Mouse (Mus musculus) CH12.LX (cell line): ENCODE results near the gene Cfap61. TPM values are rescaled to one million over a fixed set of nuclear protein-coding genes. Genes with fewer than 3 reads are reported as not detected.

Experiments used
- DNase-seq: peaks from one replicate; pipeline ENCODE4 v3.0.0-alpha.2; 2013; ENCODE audit errors: extremely low read depth
- H3K27ac ChIP-seq: 2 replicates; pipeline ENCODE4 v1.5.1; 2012; ENCODE audit warnings: low read depth, mild to moderate bottlenecking, control low read depth, moderate library complexity; ENCODE audit not compliant: insufficient read depth
- H3K27me3 ChIP-seq: replicated peaks from 2 replicates; pipeline ENCODE3; 2012; ENCODE audit warnings: inconsistent platforms
- H3K36me3 ChIP-seq, 2 experiments: replicated peaks in 1 of 2; 2 replicates each; pipeline versions ENCODE3 to v1.6.1; 2012; ENCODE audit warnings: inconsistent platforms in 1 of 2, low read length in 1 of 2, mild to moderate bottlenecking in 1 of 2, mixed read lengths in 1 of 2, moderate library complexity in 1 of 2; ENCODE audit not compliant: control insufficient read depth in 1 of 2, insufficient read depth in 1 of 2
- H3K4me1 ChIP-seq, 2 experiments: 2 replicates each; pipeline ENCODE4 v1.6.1; 2012; ENCODE audit warnings: inconsistent platforms in 1 of 2, moderate library complexity in 1 of 2; ENCODE audit not compliant: insufficient read depth in 2 of 2, control insufficient read depth in 1 of 2
- H3K4me2 ChIP-seq: 2 replicates; pipeline ENCODE4 v1.6.1; 2012; ENCODE audit warnings: low read depth, mild to moderate bottlenecking, control low read depth; ENCODE audit not compliant: poor library complexity, insufficient read depth, severe bottlenecking
- H3K4me3 ChIP-seq, 3 experiments: fragments of 150-350 bp in 1 of 3; sonication (generic) in 1 of 3; replicated peaks in 1 of 3; 2 replicates each; pipeline versions ENCODE3 to v1.5.1; 2011 to 2012; ENCODE audit warnings: low read depth in 2 of 3, low read length in 2 of 3, mild to moderate bottlenecking in 2 of 3, moderate library complexity in 2 of 3, control low read depth in 1 of 3, improper control_type of control experiment in 1 of 3, inconsistent platforms in 1 of 3, mixed read lengths in 1 of 3; ENCODE audit not compliant: poor library complexity in 1 of 3
- H3K79me2 ChIP-seq: replicated peaks from 2 replicates; pipeline ENCODE4 v1.6.1; 2012; ENCODE audit warnings: mild to moderate bottlenecking, moderate library complexity; ENCODE audit not compliant: control insufficient read depth, poor library complexity, insufficient read depth, severe bottlenecking; ENCODE audit errors: extremely low read depth
- H3K9ac ChIP-seq: 2 replicates; pipeline ENCODE4 v1.6.1; 2012; ENCODE audit warnings: low read depth, mild to moderate bottlenecking, control low read depth, moderate library complexity; ENCODE audit not compliant: insufficient read depth
- H3K9me3 ChIP-seq: replicated peaks from 2 replicates; pipeline ENCODE3; 2012; ENCODE audit warnings: low read length, inconsistent platforms, mixed read lengths
- BHLHE40 ChIP-seq: IDR thresholded peaks from 2 replicates; pipeline ENCODE4 v1.6.1; 2011; ENCODE audit warnings: mild to moderate bottlenecking, low read depth, low read length, improper control_type of control experiment
- CHD2 ChIP-seq: IDR thresholded peaks from 2 replicates; pipeline ENCODE4 v1.6.1; 2011; ENCODE audit warnings: low read length, improper control_type of control experiment
- CTCF ChIP-seq, 2 experiments: IDR thresholded peaks in 1 of 2; conservative IDR thresholded peaks in 1 of 2; 2 replicates each; pipeline ENCODE4 v1.5.1; 2011 to 2012; ENCODE audit warnings: low read depth in 2 of 2, low read length in 2 of 2, improper control_type of control experiment in 1 of 2, inconsistent platforms in 1 of 2, mild to moderate bottlenecking in 1 of 2, moderate library complexity in 1 of 2
- GABPA ChIP-seq: IDR thresholded peaks from 2 replicates; pipeline ENCODE4 v1.6.1; 2012; ENCODE audit warnings: low read depth, low read length, improper control_type of control experiment, inconsistent platforms; ENCODE audit not compliant: insufficient replicate concordance
- MAFK ChIP-seq: IDR thresholded peaks from 2 replicates; pipeline ENCODE4 v1.6.1; 2011; ENCODE audit warnings: low read length, improper control_type of control experiment; ENCODE audit not compliant: insufficient replicate concordance
- MXI1 ChIP-seq: IDR thresholded peaks from 2 replicates; pipeline ENCODE4 v1.6.1; 2011; ENCODE audit warnings: mild to moderate bottlenecking, low read depth, low read length, improper control_type of control experiment
- NRF1 ChIP-seq: IDR thresholded peaks from 2 replicates; pipeline ENCODE4 v1.6.1; 2014; ENCODE audit warnings: low read depth, mild to moderate bottlenecking, inconsistent platforms, low read length, improper control_type of control experiment, moderate library complexity
- PAX5 ChIP-seq: IDR thresholded peaks from 2 replicates; pipeline ENCODE4 v1.6.1; 2012; ENCODE audit warnings: low read length, inconsistent platforms, mixed read lengths
- POLR2AphosphoS2 ChIP-seq: IDR thresholded peaks from 2 replicates; pipeline ENCODE4 v1.6.1; 2011; ENCODE audit warnings: low read depth, low read length, improper control_type of control experiment
- RAD21 ChIP-seq: IDR thresholded peaks from 2 replicates; pipeline ENCODE4 v1.6.1; 2011; ENCODE audit warnings: low read depth, mild to moderate bottlenecking, low read length, improper control_type of control experiment, moderate library complexity
- RCOR1 ChIP-seq: conservative IDR thresholded peaks from 2 replicates; pipeline ENCODE4 v1.6.1; 2012; ENCODE audit warnings: low read depth, mild to moderate bottlenecking, inconsistent platforms, low read length, improper control_type of control experiment
- UBTF ChIP-seq: IDR thresholded peaks from 2 replicates; pipeline ENCODE4 v1.6.1; 2012; ENCODE audit warnings: low read depth, mild to moderate bottlenecking, inconsistent platforms, low read length, improper control_type of control experiment, moderate library complexity
- USF1 ChIP-seq: IDR thresholded peaks from 2 replicates; pipeline ENCODE4 v1.6.1; 2014; ENCODE audit warnings: low read depth, mild to moderate bottlenecking, inconsistent platforms, low read length, improper control_type of control experiment
- USF2 ChIP-seq: conservative IDR thresholded peaks from 2 replicates; pipeline ENCODE4 v1.6.1; 2011; ENCODE audit warnings: low read depth, low read length, improper control_type of control experiment
- ZMIZ1 ChIP-seq: IDR thresholded peaks from 2 replicates; pipeline ENCODE4 v1.6.1; 2012; ENCODE audit warnings: low read depth, mild to moderate bottlenecking, inconsistent platforms, low read length, improper control_type of control experiment
- dilution Hi-C: fragments of 300-500 bp; cut with MboI; formaldehyde crosslinking; loops from 2 replicates; pipeline ENCODE4 v1.14.3; 2020; ENCODE audit warnings: low sequenced_read_pairs; ENCODE audit not compliant: extremely low pct_unique_long_range_greater_than_20kb, extremely low pct_ligation_motif_present
- in situ Hi-C: fragments of 300-500 bp; cut with MboI; formaldehyde crosslinking; loops from 3 replicates; pipeline ENCODE4 v1.14.3; 2019; ENCODE audit warnings: low sequenced_read_pairs, low pct_ligation_motif_present, low pct_unique_long_range_greater_than_20kb, mixed read lengths
- polyA plus RNA-seq: library from polyadenylated mRNA; unstranded; fragments of >175 nt; gene quantifications from 2 replicates; pipeline ENCODE4 v1.2.1, GENCODE M21; 2012; ENCODE audit warnings: low read depth; ENCODE audit not compliant: insufficient read length
- total RNA-seq, 2 experiments: library from RNA; depleted of rRNA; stranded (reverse); fragments of 300-350 nt in 1 of 2; fragments of >200 nt in 1 of 2; gene quantifications; 2 replicates each; pipeline ENCODE4 v1.2.3; 2012 to 2014

The Cfap61 gene
- total and polyA plus RNA-seq, 3 experiments, result 0.34 TPM; not detected in 2

GRCm38 (mm10) chr2:146097532-146097931 lies 162.9 kb downstream of the Cfap61 start:
- dilution Hi-C loops, result no loop called here
- Histone ChIP-seq H3K9me3 (no peaks in the 10 kb centered on the region), H3K36me3 (no peaks in the 10 kb centered on the region), H3K79me2 (no peaks in the 10 kb centered on the region), H3K4me2 (no peak overlapping the region), H3K4me3 (no peak overlapping the region), H3K4me1 (no peaks in the 10 kb centered on the region), H3K27ac (no peak overlapping the region), H3K9ac (no peak overlapping the region), H3K27me3 (no peaks in the 10 kb centered on the region)
- DNase-seq, result no peak
- TF ChIP-seq POLR2AphosphoS2, result no peak
- TF ChIP-seq BHLHE40, result no peak
- TF ChIP-seq RAD21, result no peak
- no peak for TF ChIP-seq CTCF (conservative IDR thresholded peaks at IDR 0.05 in 1 of 2, IDR thresholded peaks at IDR 0.05 in 1 of 2; ENCODE audit: low read depth in 2 of 2, low read length in 2 of 2)
- TF ChIP-seq USF1, result no peak
- TF ChIP-seq MXI1, result no peak
- TF ChIP-seq GABPA, result no peak
- TF ChIP-seq UBTF, result no peak
- TF ChIP-seq RCOR1, result no peak
- TF ChIP-seq ZMIZ1, result no peak
- TF ChIP-seq MAFK, result no peak
- TF ChIP-seq PAX5, result no peak
- in situ Hi-C loops, result no loop called here

DNA sequence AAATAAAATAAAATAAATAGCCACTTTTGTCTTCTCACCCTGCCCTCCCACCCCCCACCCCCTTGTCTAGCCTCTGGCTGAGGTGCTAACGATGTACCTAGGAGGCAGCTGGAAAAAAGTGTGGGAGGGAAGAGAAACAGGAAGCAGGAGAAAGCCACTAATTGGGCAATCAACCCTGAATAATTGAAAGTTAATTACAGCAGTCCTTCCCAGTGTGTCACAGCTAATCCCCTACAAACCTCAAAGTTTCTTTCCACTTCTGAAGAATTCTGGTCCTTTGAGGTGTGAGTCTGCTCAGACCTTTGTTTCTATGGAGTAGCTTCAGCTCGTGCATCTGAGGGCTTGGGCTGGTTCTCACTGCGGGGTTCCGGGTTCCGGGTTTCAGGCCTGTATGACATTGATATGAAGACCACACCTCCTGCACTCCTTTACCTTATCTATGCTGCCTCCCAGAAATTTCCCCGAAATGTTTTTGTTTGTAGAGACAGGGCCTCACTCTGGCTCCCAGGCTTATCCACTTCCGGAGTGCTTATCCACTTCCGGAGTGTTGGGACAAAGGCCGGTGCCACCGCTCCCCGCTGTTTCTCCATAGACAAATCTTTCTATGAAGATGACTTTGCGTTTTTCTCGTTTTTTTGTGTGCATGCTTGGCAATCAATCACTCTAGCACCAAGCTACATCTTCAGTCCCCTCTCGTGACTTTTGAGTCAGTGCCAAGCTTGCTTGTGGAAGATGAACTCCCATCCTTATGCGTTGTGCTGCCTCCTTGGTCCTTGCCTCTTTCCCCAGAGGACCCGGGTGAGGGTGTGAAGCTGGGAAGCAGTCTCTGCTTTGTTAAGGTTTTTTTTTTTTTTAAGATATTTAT lies 164.5 kb downstream of the Cfap61 start:
- no peak overlapping the region for H3K27ac ChIP-seq
- H3K9me3 ChIP-seq, result no peaks in the 10 kb centered on the region
- no peak overlapping the region for H3K9ac ChIP-seq
- H3K4me3 ChIP-seq, result no peak overlapping the region
- in situ Hi-C loops, result no loop called here
- no peaks in the 10 kb centered on the region for H3K79me2 ChIP-seq
- H3K4me1 ChIP-seq, result no peaks in the 10 kb centered on the region
- dilution Hi-C loops, result no loop called here
- no peaks in the 10 kb centered on the region for H3K36me3 ChIP-seq
- no peak for DNase-seq
- TF ChIP-seq NRF1 (no peak), CHD2 (no peak), USF2 (no peak)
- TF ChIP-seq, all 38 proteins: peak for 0
- no peaks in the 10 kb centered on the region for H3K27me3 ChIP-seq
- no peak overlapping the region for H3K4me2 ChIP-seq
